Mouse (Mus musculus): ENCODE data around the gene Palld.

DNA sequence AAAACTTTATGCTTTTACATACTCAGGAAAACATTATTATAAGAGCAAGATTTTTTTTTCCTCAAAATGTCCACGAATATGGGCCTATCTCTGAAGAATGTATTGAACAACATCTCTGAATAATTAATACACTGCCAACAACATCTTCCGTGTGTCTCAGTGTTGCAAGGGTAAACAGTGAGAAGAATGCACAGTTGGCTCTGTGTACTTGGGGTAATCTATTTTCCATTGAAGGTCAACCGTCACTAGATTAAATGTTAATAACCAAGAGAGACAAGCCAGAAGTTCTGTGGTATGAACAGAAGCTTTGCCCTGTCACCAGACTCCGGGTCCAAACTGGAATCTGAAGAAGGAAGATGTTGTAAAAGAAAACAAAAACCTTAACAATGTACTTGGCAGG, 339.1 kb downstream of the Palld start:
- TF ChIP-seq CTCF (IDR thresholded peaks at IDR 0.05; ENCODE audit: low read depth, low read length) (no peak), TAL1 (conservative IDR thresholded peaks at IDR 0.05; ENCODE audit: low read depth, low read length) (no peak)
